Mouse (Mus musculus): ENCODE measurements around the gene Abi2.

GRCm38 (mm10) chr1:60409928-60410817 lies 754 bp downstream of the Abi2 start:
- TF ChIP-seq CTCF (IDR thresholded peaks at IDR 0.05; ENCODE audit: low read depth, low read length) = no peak
- TF ChIP-seq POLR2A (IDR thresholded peaks at IDR 0.05; ENCODE audit: insufficient read depth, low read length) = no peak

All from ES-Bruce4 (cell line).